Mouse (Mus musculus) thymus, adult 2 months (tissue): ENCODE results near the gene Zfp593.

Experiments used
- CTCF ChIP-seq: fragments of 200-500 bp; IDR thresholded peaks from 2 replicates; pipeline ENCODE4 v1.5.1; 2012; ENCODE audit warnings: mild to moderate bottlenecking, control low read depth, low read length, moderate library complexity, borderline replicate concordance; ENCODE audit not compliant: control insufficient read depth, poor library complexity, insufficient read depth; ENCODE audit errors: extremely low read depth
- POLR2A ChIP-seq: fragments of 200-500 bp; IDR thresholded peaks from 2 replicates; pipeline ENCODE4 v1.6.1; 2012; ENCODE audit warnings: mild to moderate bottlenecking, low read length, control low read depth, moderate library complexity; ENCODE audit not compliant: control insufficient read depth, poor library complexity, insufficient read depth; ENCODE audit errors: extremely low read depth

GRCm38 (mm10) chr4:134293692-134294163, 48.3 kb upstream of the Zfp593 start:
- no peak for TF ChIP-seq CTCF
- no peak for TF ChIP-seq POLR2A
